Mouse (Mus musculus): ENCODE results near the gene Arfip1. TPM values are rescaled to one million over a fixed set of nuclear protein-coding genes. Genes with fewer than 3 reads are reported as not detected.
A peak's percentile ranks its signal among the peaks of the same experiment; 100 is the strongest.

The Arfip1 gene
- polyA plus RNA-seq, 1 experiment from 2014 or later = 44.6 TPM

DNA sequence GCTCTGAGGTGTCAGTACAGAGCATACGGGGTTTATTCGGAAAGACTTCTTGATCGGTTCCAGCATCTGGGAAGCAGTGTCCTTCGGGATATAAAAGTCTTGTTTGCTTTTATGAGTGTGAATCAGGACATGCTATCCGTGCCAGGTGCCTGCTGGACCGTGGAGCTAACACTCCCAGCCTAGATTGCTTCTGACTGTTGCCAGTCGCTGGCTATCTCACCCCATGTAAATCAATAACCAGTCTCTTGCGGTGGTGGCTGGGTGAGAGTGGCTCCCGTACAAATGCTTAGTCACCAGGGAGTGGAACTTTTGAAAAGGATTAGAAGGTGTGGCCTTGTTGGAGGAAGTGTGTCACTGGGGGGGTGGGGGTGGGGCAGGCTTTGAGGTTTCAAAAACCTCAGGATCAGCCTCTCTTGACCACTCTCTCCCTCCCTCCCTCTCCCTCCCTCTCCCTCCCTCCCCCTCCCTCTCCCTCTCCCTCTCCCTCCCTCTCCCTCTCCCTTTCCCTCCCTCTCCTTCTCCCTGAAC, 27.8 kb upstream of the Arfip1 start:
- no peak overlapping the region for H3K27ac ChIP-seq (ENCODE audit: low read depth, low read length)
- H3K4me3 ChIP-seq (ENCODE audit: low read length) = no peak overlapping the region
- peak; percentile 72; the same call in 1 of the 2 replicates for ATAC-seq (ENCODE audit: low FRiP score, low TSS enrichment)
- 58% methylated on average over 9 of the region's 9 CpGs for WGBS
- H3K4me2 ChIP-seq (replicated peaks; ENCODE audit: low read depth, low read length) = no peak overlapping the region
- H3K36me3 ChIP-seq (ENCODE audit: control insufficient read depth, insufficient read depth, low read length) = no peaks in the 10 kb centered on the region
- H3K9me3 ChIP-seq (ENCODE audit: control insufficient read depth, low read length) = no peaks in the 10 kb centered on the region
- H3K4me1 ChIP-seq (ENCODE audit: control insufficient read depth, insufficient read depth, low read length) = no peaks in the 10 kb centered on the region
- no peaks in the 10 kb centered on the region for H3K27me3 ChIP-seq (ENCODE audit: control insufficient read depth, insufficient read depth, low read length)
- no peak overlapping the region for H3K9ac ChIP-seq (ENCODE audit: low read depth, low read length)

DNA sequence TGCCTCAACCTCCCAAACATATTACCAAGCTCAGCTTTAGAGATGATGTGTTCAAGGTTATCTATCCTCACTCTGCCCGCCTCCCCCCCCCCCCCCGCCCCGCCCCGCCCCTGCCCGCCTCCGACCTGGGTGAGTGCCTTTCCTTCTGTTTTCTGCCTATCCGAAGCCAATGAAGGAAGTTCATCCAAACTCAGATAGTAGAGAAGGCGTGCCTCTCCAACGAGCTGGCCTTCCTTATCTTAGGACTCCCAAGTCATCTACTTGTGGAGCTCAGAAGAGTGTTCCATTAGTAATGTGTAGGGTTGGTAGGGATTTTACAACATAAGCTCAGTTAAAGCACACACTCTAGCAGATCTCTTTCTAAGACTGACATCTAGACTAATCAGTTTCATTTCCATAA, 20.8 kb upstream of the Arfip1 start:
- no peak overlapping the region for H3K4me3 ChIP-seq (ENCODE audit: low read length)
- no peak overlapping the region for H3K4me2 ChIP-seq (replicated peaks; ENCODE audit: low read depth, low read length)
- H3K4me1 ChIP-seq (ENCODE audit: control insufficient read depth, insufficient read depth, low read length) = no peaks in the 10 kb centered on the region
- ATAC-seq (ENCODE audit: low FRiP score, low TSS enrichment) = no peak
- 74% methylated on average over 8 of the region's 9 CpGs for WGBS
- H3K27ac ChIP-seq (ENCODE audit: low read depth, low read length) = no peak overlapping the region
- no peaks in the 10 kb centered on the region for H3K9me3 ChIP-seq (ENCODE audit: control insufficient read depth, low read length)
- no peaks in the 10 kb centered on the region for H3K36me3 ChIP-seq (ENCODE audit: control insufficient read depth, insufficient read depth, low read length)
- no peaks in the 10 kb centered on the region for H3K27me3 ChIP-seq (ENCODE audit: control insufficient read depth, insufficient read depth, low read length)
- H3K9ac ChIP-seq (ENCODE audit: low read depth, low read length) = no peak overlapping the region

- no peaks in the 10 kb centered on the region for H3K9me3 ChIP-seq (ENCODE audit: control insufficient read depth, low read length)
- no peaks in the 10 kb centered on the region for H3K27me3 ChIP-seq (ENCODE audit: control insufficient read depth, insufficient read depth, low read length)
- no peaks in the 10 kb centered on the region for H3K36me3 ChIP-seq (ENCODE audit: control insufficient read depth, insufficient read depth, low read length)
- H3K9ac ChIP-seq (ENCODE audit: low read depth, low read length) = no peak overlapping the region
- WGBS = 97% methylated on average over 2 of the region's 2 CpGs
- no peak overlapping the region for H3K27ac ChIP-seq (ENCODE audit: low read depth, low read length)
- H3K4me2 ChIP-seq (replicated peaks; ENCODE audit: low read depth, low read length) = no peak overlapping the region
- no peak overlapping the region for H3K4me3 ChIP-seq (ENCODE audit: low read length)
- ATAC-seq (ENCODE audit: low FRiP score, low TSS enrichment) = no peak
- H3K4me1 ChIP-seq (ENCODE audit: control insufficient read depth, insufficient read depth, low read length) = no peaks in the 10 kb centered on the region
Observed at GRCm38 (mm10) chr3:84602759-84603158, 20.3 kb upstream of the Arfip1 start.

- H3K4me2 ChIP-seq (replicated peaks; ENCODE audit: low read depth, low read length) = no peak overlapping the region
- no peaks in the 10 kb centered on the region for H3K4me1 ChIP-seq (ENCODE audit: control insufficient read depth, insufficient read depth, low read length)
- no peak overlapping the region for H3K27ac ChIP-seq (ENCODE audit: low read depth, low read length)
- no peaks in the 10 kb centered on the region for H3K27me3 ChIP-seq (ENCODE audit: control insufficient read depth, insufficient read depth, low read length)
- H3K4me3 ChIP-seq (ENCODE audit: low read length) = no peak overlapping the region
- 81% methylated on average over 9 of the region's 9 CpGs for WGBS
- H3K9me3 ChIP-seq (ENCODE audit: control insufficient read depth, low read length) = no peaks in the 10 kb centered on the region
- H3K36me3 ChIP-seq (ENCODE audit: control insufficient read depth, insufficient read depth, low read length) = no peaks in the 10 kb centered on the region
- no peak overlapping the region for H3K9ac ChIP-seq (ENCODE audit: low read depth, low read length)
- ATAC-seq (ENCODE audit: low FRiP score, low TSS enrichment) = no peak
Observed at GRCm38 (mm10) chr3:84601870-84602495, 19.6 kb upstream of the Arfip1 start.

GRCm38 (mm10) chr3:84598756-84599155, 16.3 kb upstream of the Arfip1 start:
- no peak overlapping the region for H3K27ac ChIP-seq (ENCODE audit: low read depth, low read length)
- no peaks in the 10 kb centered on the region for H3K27me3 ChIP-seq (ENCODE audit: control insufficient read depth, insufficient read depth, low read length)
- WGBS = 88% methylated on average over 6 of the region's 6 CpGs
- H3K9ac ChIP-seq (ENCODE audit: low read depth, low read length) = no peak overlapping the region
- H3K9me3 ChIP-seq (ENCODE audit: control insufficient read depth, low read length) = no peaks in the 10 kb centered on the region
- no peak overlapping the region for H3K4me3 ChIP-seq (ENCODE audit: low read length)
- H3K4me2 ChIP-seq (replicated peaks; ENCODE audit: low read depth, low read length) = no peak overlapping the region
- ATAC-seq (ENCODE audit: low FRiP score, low TSS enrichment) = no peak
- H3K4me1 ChIP-seq (ENCODE audit: control insufficient read depth, insufficient read depth, low read length) = 0 out of 2 replicates have a peak, but pooled peaks cover 4% of the 10 kb centered on the region
- no peaks in the 10 kb centered on the region for H3K36me3 ChIP-seq (ENCODE audit: control insufficient read depth, insufficient read depth, low read length)

DNA sequence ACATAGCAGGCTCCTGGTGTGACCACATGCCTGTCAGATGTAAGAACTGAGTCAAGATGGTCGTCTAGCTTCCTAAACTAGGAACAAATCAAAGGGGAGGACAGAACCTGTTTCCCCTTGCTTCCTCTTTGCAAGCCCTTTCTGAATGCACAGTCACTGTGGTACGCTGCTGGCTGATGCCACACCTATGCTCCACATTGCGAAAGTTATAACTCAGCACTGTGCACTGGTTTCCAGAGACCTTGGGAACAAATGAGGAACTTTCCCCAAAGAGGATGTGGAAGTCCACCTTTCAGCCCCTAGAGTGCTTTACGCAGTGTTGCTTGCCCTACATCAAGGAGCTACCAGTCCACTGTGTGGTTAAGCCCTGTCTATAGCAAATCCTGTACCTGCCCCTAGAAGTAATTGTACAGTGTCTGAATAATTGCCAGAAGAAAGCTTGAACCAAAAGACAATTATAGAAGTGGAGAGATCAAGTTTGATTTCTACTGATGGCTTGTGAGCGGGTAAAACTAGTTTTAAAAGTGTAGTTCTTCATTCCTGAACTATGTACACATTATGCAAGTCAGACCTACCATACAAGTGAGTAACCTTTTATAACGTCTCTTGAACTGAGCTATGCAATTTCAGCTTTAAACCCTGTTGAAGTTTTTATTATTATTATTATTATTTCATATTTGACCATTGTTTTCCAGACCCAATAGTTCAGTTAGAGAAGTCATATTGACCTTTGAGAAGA, 15.7 kb upstream of the Arfip1 start:
- 0 out of 2 replicates have a peak, but pooled peaks cover 4% of the 10 kb centered on the region for H3K4me1 ChIP-seq (ENCODE audit: control insufficient read depth, insufficient read depth, low read length)
- no peak overlapping the region for H3K27ac ChIP-seq (ENCODE audit: low read depth, low read length)
- H3K9ac ChIP-seq (ENCODE audit: low read depth, low read length) = no peak overlapping the region
- no peak for ATAC-seq (ENCODE audit: low FRiP score, low TSS enrichment)
- H3K9me3 ChIP-seq (ENCODE audit: control insufficient read depth, low read length) = no peaks in the 10 kb centered on the region
- no peak overlapping the region for H3K4me3 ChIP-seq (ENCODE audit: low read length)
- no peaks in the 10 kb centered on the region for H3K27me3 ChIP-seq (ENCODE audit: control insufficient read depth, insufficient read depth, low read length)
- WGBS = 79% methylated on average over 6 of the region's 6 CpGs
- no peak overlapping the region for H3K4me2 ChIP-seq (replicated peaks; ENCODE audit: low read depth, low read length)
- no peaks in the 10 kb centered on the region for H3K36me3 ChIP-seq (ENCODE audit: control insufficient read depth, insufficient read depth, low read length)

DNA sequence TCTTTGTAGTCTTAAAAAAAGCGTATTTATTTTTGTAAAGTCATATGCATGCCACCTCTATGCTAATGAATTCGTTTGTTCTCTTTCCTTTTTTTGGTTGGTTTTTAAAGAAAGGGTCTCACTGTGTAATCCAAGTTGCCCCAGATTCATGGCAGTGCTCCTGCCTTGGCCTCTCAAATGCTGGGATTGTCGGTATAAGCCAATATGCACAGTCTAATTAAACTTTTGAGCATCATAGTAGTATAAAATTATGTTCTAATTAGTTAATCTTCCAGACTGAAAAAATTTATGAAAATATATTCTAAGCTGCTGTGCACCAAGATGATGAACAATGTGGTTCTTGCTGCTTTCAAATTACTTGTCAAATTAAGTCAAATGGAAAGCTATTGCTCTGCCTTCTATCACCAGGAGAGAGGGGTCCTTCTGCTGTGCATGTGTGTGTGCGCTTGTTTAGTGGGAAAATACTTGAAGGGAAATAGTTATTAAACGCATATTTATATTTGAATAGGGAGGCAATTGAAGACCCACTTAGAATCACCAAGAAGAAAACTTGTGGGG, 13.3 kb upstream of the Arfip1 start:
- no peak for ATAC-seq (ENCODE audit: low FRiP score, low TSS enrichment)
- Histone ChIP-seq H3K27me3 (ENCODE audit: control insufficient read depth, insufficient read depth, low read length) (no peaks in the 10 kb centered on the region), H3K9ac (ENCODE audit: low read depth, low read length) (no peak overlapping the region), H3K9me3 (ENCODE audit: control insufficient read depth, low read length) (no peaks in the 10 kb centered on the region), H3K4me2 (replicated peaks; ENCODE audit: low read depth, low read length) (no peak overlapping the region; the same call in 1 of the 2 replicates), H3K4me3 (ENCODE audit: low read length) (no peak overlapping the region), H3K4me1 (ENCODE audit: control insufficient read depth, insufficient read depth, low read length) (0 out of 2 replicates have a peak, but pooled peaks cover 4% of the 10 kb centered on the region), H3K36me3 (ENCODE audit: control insufficient read depth, insufficient read depth, low read length) (no peaks in the 10 kb centered on the region), H3K27ac (ENCODE audit: low read depth, low read length) (no peak overlapping the region)
- 46% methylated on average over 5 of the region's 5 CpGs for WGBS

DNA sequence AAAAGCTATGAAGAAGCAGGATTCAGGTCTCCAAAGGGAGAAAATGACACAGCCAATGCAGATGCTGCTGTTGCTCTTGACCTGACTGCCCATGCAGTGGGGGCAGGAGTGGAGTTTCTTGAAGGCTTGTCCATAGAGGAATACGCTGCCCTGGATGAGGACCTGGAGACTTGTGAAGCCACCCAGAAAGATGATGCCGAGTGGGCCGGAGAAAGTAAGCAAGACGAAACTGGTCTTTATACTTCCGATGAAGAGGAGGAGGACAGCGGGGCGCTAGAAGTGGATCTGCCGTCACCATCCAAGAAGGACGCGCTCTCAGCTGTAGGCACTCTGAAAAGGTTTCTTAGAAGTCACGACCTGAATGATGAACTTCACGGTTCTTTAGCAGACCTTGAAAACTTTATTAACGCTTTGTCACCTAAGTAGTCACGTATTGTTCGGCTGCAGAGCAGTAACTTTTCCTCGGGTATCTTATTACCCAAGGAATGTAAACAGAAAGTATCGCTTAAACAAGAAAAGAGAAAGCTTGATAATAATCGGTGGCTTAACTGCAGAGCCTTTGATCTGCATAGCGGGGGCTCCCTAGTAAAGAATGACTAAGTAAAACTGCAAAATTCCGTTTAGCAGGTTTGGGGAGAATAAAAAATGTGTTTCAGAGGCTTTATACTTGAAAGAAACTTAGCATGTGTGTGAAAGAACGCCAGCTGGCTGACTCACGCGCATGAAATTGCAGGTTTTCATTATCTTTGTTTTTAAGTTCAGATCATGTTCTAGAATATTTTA, 12.7 kb upstream of the Arfip1 start:
- peak overlapping the region; percentile 20 for H3K4me3 ChIP-seq (ENCODE audit: low read length)
- no peaks in the 10 kb centered on the region for H3K9me3 ChIP-seq (ENCODE audit: control insufficient read depth, low read length)
- ATAC-seq (ENCODE audit: low FRiP score, low TSS enrichment) = no peak
- peak overlapping the region; percentile 42 for H3K4me2 ChIP-seq (replicated peaks; ENCODE audit: low read depth, low read length)
- 0 out of 2 replicates have a peak, but pooled peaks cover 4% of the 10 kb centered on the region for H3K4me1 ChIP-seq (ENCODE audit: control insufficient read depth, insufficient read depth, low read length)
- no peaks in the 10 kb centered on the region for H3K27me3 ChIP-seq (ENCODE audit: control insufficient read depth, insufficient read depth, low read length)
- H3K9ac ChIP-seq (ENCODE audit: low read depth, low read length) = peak overlapping the region; percentile 5; the same call in 1 of the 2 replicates
- H3K36me3 ChIP-seq (ENCODE audit: control insufficient read depth, insufficient read depth, low read length) = no peaks in the 10 kb centered on the region
- WGBS = 6% methylated on average over 23 of the region's 23 CpGs
- H3K27ac ChIP-seq (ENCODE audit: low read depth, low read length) = no peak overlapping the region

Measured in kidney, embryonic 14.5 days (tissue).